Mouse (Mus musculus) thymus, adult 2 months (tissue): ENCODE measurements at regions not wholly inside any gene's neighbourhood (a gene's known extent, or its start where the extent isn't known, plus 50 kb on each side); places are given as distances from the start of the nearest gene placed in this dataset.

Experiments used
- CTCF ChIP-seq: fragments of 200-500 bp; IDR thresholded peaks from 2 replicates; pipeline ENCODE4 v1.5.1; 2012; ENCODE audit warnings: mild to moderate bottlenecking, control low read depth, low read length, moderate library complexity, borderline replicate concordance; ENCODE audit not compliant: control insufficient read depth, poor library complexity, insufficient read depth; ENCODE audit errors: extremely low read depth
- POLR2A ChIP-seq: fragments of 200-500 bp; IDR thresholded peaks from 2 replicates; pipeline ENCODE4 v1.6.1; 2012; ENCODE audit warnings: mild to moderate bottlenecking, low read length, control low read depth, moderate library complexity; ENCODE audit not compliant: control insufficient read depth, poor library complexity, insufficient read depth; ENCODE audit errors: extremely low read depth

GRCm38 (mm10) chr5:42986203-42986602 is 246.8 kb upstream of the Cpeb2 start:
- TF ChIP-seq CTCF = no peak
- no peak for TF ChIP-seq POLR2A
